Mouse (Mus musculus): Measurements from ENCODE around the gene Fxyd6. TPM values are rescaled to one million over a fixed set of nuclear protein-coding genes. Genes with fewer than 3 reads are reported as not detected.

The Fxyd6 gene
- total and polyA plus RNA-seq, 3 experiments = not detected

DNA sequence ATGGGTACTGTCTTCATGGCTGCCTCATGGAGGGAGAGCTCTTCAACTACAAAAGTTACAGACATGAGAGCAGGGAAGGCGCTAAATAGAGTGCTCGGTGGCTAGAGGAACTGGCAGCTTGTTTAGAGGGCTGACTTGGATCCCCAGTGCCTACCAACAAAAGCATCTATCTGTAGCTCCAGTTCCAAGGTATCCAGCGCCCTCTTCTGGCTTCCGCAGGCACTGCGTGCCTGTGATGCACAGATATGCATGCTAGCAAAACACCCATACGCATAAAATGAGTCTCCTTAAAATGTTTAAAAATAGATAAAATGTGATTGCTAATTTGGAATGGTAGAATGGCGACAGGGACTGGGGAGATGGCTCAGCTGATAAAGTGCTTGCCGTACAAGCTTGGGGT, 51.2 kb downstream of the Fxyd6 start:
- Histone ChIP-seq H3K4me3 (ENCODE audit: control insufficient read depth in 1 of 2, insufficient read depth in 1 of 2, low read depth in 2 of 2, low read length in 2 of 2) (no peak overlapping the region), H3K36me3 (ENCODE audit: control insufficient read depth in 1 of 2, insufficient read depth in 2 of 2, low read length in 2 of 2) (no peaks in the 10 kb centered on the region), H3K9ac (ENCODE audit: control insufficient read depth, low read depth, low read length, poor library complexity, severe bottlenecking) (no peak overlapping the region), H3K27ac (ENCODE audit: control insufficient read depth, low read depth, low read length) (no peak overlapping the region), H3K79me2 (ENCODE audit: control insufficient read depth, insufficient read depth, low read length, poor library complexity) (no peaks in the 10 kb centered on the region), H3K4me1 (ENCODE audit: control insufficient read depth in 1 of 2, insufficient read depth in 2 of 2, low read length in 2 of 2) (no peaks in the 10 kb centered on the region), H3K9me3 (replicated peaks; ENCODE audit: insufficient read depth, low read length) (no peaks in the 10 kb centered on the region), H3K27me3 (ENCODE audit: control insufficient read depth in 1 of 2, insufficient read depth in 2 of 2, low read length in 2 of 2) (no peaks in the 10 kb centered on the region; a peak in 2 of 4 replicates)
- peak; percentile 53 to 77 (median 67) for TF ChIP-seq CTCF (IDR thresholded peaks at IDR 0.05 in 2 of 3, conservative IDR thresholded peaks at IDR 0.05 in 1 of 3; ENCODE audit: control insufficient read depth in 1 of 3, insufficient read depth in 1 of 3, low read depth in 2 of 3, low read length in 3 of 3, poor library complexity in 1 of 3, severe bottlenecking in 1 of 3)
- no peak for TF ChIP-seq MYB (IDR thresholded peaks at IDR 0.05; ENCODE audit: low read depth, low read length)
- TF ChIP-seq RAD21 (IDR thresholded peaks at IDR 0.05; ENCODE audit: low read depth, low read length) = peak; percentile 29
- TF ChIP-seq SMC3 (IDR thresholded peaks at IDR 0.05; ENCODE audit: low read depth, low read length) = peak; percentile 30
- no peak for TF ChIP-seq NRF1 (IDR thresholded peaks at IDR 0.05; ENCODE audit: insufficient read depth, low read depth, low read length, poor library complexity, severe bottlenecking)
- peak; percentile 34 for DNase-seq (ENCODE audit: low read depth, low spot score)

DNA sequence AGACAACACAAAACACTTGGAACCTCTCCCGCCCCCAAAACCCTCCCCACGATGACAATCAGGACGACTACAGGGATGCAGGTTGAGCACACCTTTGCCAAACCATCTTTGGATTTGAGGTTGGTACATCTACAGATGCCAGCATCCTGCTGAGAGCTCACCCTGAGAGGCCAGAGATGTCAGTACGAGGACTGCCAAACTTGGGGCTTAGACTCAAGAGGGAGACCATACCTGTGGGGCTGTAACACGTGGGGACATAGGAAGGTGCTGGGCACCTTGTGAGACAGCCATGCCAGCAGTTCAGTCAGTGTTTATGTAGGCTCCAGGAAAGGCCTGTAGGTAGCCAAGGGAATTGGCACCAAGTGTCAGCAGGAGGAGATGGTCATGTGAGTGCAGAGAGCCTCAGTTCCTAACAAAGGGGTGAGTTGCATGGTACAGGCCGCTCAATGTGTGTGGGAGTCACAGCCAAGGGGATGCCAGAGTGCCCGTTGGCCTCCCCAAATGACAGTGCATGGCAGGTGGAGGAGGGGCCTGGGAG, 52.8 kb downstream of the Fxyd6 start:
- no peak overlapping the region for H3K27ac ChIP-seq (ENCODE audit: control insufficient read depth, low read depth, low read length)
- H3K4me1 ChIP-seq (ENCODE audit: control insufficient read depth in 1 of 2, insufficient read depth in 2 of 2, low read length in 2 of 2) = no peaks in the 10 kb centered on the region
- H3K36me3 ChIP-seq (ENCODE audit: control insufficient read depth in 1 of 2, insufficient read depth in 2 of 2, low read length in 2 of 2) = no peaks in the 10 kb centered on the region
- TF ChIP-seq EP300 (IDR thresholded peaks at IDR 0.05; ENCODE audit: low read depth in 1 of 2, low read length in 2 of 2) = no peak
- no peak for TF ChIP-seq RCOR1 (IDR thresholded peaks at IDR 0.05; ENCODE audit: low read depth, low read length)
- no peak for TF ChIP-seq CTCF (IDR thresholded peaks at IDR 0.05 in 2 of 3, conservative IDR thresholded peaks at IDR 0.05 in 1 of 3; ENCODE audit: control insufficient read depth in 1 of 3, insufficient read depth in 1 of 3, low read depth in 2 of 3, low read length in 3 of 3, poor library complexity in 1 of 3, severe bottlenecking in 1 of 3)
- no peak for TF ChIP-seq KAT2A (conservative IDR thresholded peaks at IDR 0.05; ENCODE audit: low read depth, low read length)
- TF ChIP-seq NELFE (IDR thresholded peaks at IDR 0.05; ENCODE audit: low read depth, low read length) = no peak
- no peak for TF ChIP-seq POLR2AphosphoS5 (IDR thresholded peaks at IDR 0.05; ENCODE audit: borderline replicate concordance, low read depth, low read length)
- no peak for TF ChIP-seq USF2 (IDR thresholded peaks at IDR 0.05; ENCODE audit: borderline replicate concordance in 1 of 2, insufficient read depth in 1 of 2, low read depth in 1 of 2, low read length in 2 of 2)
- TF ChIP-seq CHD2 (IDR thresholded peaks at IDR 0.05; ENCODE audit: low read length) = no peak
- no peak for TF ChIP-seq ZNF384 (IDR thresholded peaks at IDR 0.05; ENCODE audit: low read depth, low read length)
- no peak for TF ChIP-seq BHLHE40 (IDR thresholded peaks at IDR 0.05; ENCODE audit: borderline replicate concordance, low read depth, low read length)
- TF ChIP-seq MYC (IDR thresholded peaks at IDR 0.05; ENCODE audit: low read depth, low read length) = no peak
- no peak for TF ChIP-seq TCF12 (IDR thresholded peaks at IDR 0.05; ENCODE audit: low read depth, low read length)
- TF ChIP-seq MAFK (IDR thresholded peaks at IDR 0.05; ENCODE audit: borderline replicate concordance, low read depth, low read length) = no peak
- TF ChIP-seq ELF1 (IDR thresholded peaks at IDR 0.05; ENCODE audit: low read depth, low read length) = no peak
- no peak for TF ChIP-seq SMC3 (IDR thresholded peaks at IDR 0.05; ENCODE audit: low read depth, low read length)
- no peak for TF ChIP-seq MXI1 (IDR thresholded peaks at IDR 0.05; ENCODE audit: low read depth, low read length)
- no peak for TF ChIP-seq USF1 (IDR thresholded peaks at IDR 0.05; ENCODE audit: low read depth, low read length)
- no peaks in the 10 kb centered on the region; a peak in 2 of 4 replicates for H3K27me3 ChIP-seq (ENCODE audit: control insufficient read depth in 1 of 2, insufficient read depth in 2 of 2, low read length in 2 of 2)
- no peak overlapping the region for H3K9ac ChIP-seq (ENCODE audit: control insufficient read depth, low read depth, low read length, poor library complexity, severe bottlenecking)
- no peak for DNase-seq (ENCODE audit: low read depth, low spot score)
- no peaks in the 10 kb centered on the region for H3K79me2 ChIP-seq (ENCODE audit: control insufficient read depth, insufficient read depth, low read length, poor library complexity)
- no peak overlapping the region for H3K4me3 ChIP-seq (ENCODE audit: control insufficient read depth in 1 of 2, insufficient read depth in 1 of 2, low read depth in 2 of 2, low read length in 2 of 2)
- H3K9me3 ChIP-seq (replicated peaks; ENCODE audit: insufficient read depth, low read length) = no peaks in the 10 kb centered on the region
